ENCODE assay signal across 1 mouse cellular context in the genomic region with DNA sequence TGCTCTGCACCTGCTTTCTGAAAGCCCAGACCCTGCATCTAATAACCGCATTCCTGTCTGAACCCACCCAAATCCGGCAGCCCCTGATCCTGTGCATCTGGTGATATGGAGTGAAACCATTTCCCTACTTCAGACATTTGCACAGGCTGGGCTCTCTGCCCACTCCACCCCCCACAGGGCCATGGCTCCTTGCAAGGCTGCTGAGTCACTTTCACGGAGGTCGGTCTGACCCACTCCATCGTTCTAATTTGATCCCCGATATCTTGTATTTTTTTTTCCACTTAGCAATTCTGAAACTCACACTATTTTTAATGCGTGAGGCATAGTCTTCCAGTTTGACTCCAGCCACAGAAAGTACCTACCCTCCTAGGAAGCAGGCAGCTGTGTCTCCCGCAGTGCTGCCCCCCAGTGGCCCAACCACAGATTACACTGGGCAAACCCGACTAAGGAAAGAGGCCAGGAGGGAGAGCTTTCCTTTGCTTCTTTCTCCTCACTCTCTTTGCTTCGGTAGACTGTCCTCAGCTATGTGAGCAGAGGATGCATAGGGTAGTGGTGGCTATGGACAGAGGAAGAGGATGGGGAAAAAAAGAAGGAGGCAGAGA.
TF ChIP-seq lines count a peak whose summit lies in the region.

No protein-coding gene starts in this region.

TF ChIP-seq in CH12.LX, 34 proteins besides CTCF, POLR2A, EP300 and RAD21 (continued from another document):
- TF ChIP-seq IRF4 (IDR thresholded peaks at IDR 0.05; ENCODE audit: low read depth, low read length) = peak; percentile 45; the same call in 1 of the 2 replicates
- TF ChIP-seq ZC3H11A (IDR thresholded peaks at IDR 0.05; ENCODE audit: low read depth, low read length) = no peak
- TF ChIP-seq NELFE (IDR thresholded peaks at IDR 0.05; ENCODE audit: low read depth, low read length) = no peak
